Mouse (Mus musculus): Measurements from ENCODE around the gene March1. TPM values are rescaled to one million over a fixed set of nuclear protein-coding genes. Genes with fewer than 3 reads are reported as not detected.

The March1 gene
- polyA plus RNA-seq (2014; fragmentation: Nextera tagmentation; extraction: Ambion mirVana): 2.5 and 2.6 TPM in 2 replicates

GRCm38 (mm10) chr8:65617871-65618751 is at the start of gene March1:
Gene March1, plus strand, starts transcription at chr8:65617900.
- Histone ChIP-seq H3K27me3 (ENCODE audit: control insufficient read depth, insufficient read depth, low read length) (no peaks in the 10 kb centered on the region), H3K4me2 (ENCODE audit: low read depth) (peak within 1 kb of the TSS; percentile 46), H3K9me3 (ENCODE audit: control insufficient read depth, low read length) (no peaks in the 10 kb centered on the region), H3K4me3 (ENCODE audit: low read depth, low read length) (peak within 1 kb of the TSS; percentile 20), H3K4me1 (ENCODE audit: control insufficient read depth, insufficient read depth, low read length) (no peaks in the 10 kb centered on the region), H3K27ac (ENCODE audit: low read depth, low read length) (no peak within 1 kb of the TSS), H3K9ac (ENCODE audit: low read length) (0 out of 2 replicates have a peak within 1 kb of the TSS, but pooled peaks have one; percentile 23), H3K36me3 (ENCODE audit: control insufficient read depth, insufficient read depth, low read length) (no peaks in the 10 kb centered on the region)
- DNase-seq (ENCODE audit: low spot score) (peak; percentile 29), ATAC-seq (ENCODE audit: insufficient read depth, low FRiP score, low TSS enrichment) (peak; percentile 62)
- under 1% methylated on average over 23 of the region's 23 CpGs for WGBS

- Histone ChIP-seq H3K9ac (ENCODE audit: low read length) (no peak overlapping the region), H3K9me3 (ENCODE audit: control insufficient read depth, low read length) (no peaks in the 10 kb centered on the region), H3K4me3 (ENCODE audit: low read depth, low read length) (no peak overlapping the region), H3K4me1 (ENCODE audit: control insufficient read depth, insufficient read depth, low read length) (no peaks in the 10 kb centered on the region), H3K27ac (ENCODE audit: low read depth, low read length) (no peak overlapping the region), H3K36me3 (ENCODE audit: control insufficient read depth, insufficient read depth, low read length) (no peaks in the 10 kb centered on the region), H3K27me3 (ENCODE audit: control insufficient read depth, insufficient read depth, low read length) (no peaks in the 10 kb centered on the region), H3K4me2 (ENCODE audit: low read depth) (no peak overlapping the region)
- 78% methylated on average over 1 of the region's 1 CpGs for WGBS
- no peak for ATAC-seq (ENCODE audit: insufficient read depth, low FRiP score, low TSS enrichment)
- DNase-seq (ENCODE audit: low spot score): no peak
Observed at GRCm38 (mm10) chr8:65586909-65587308, 30.8 kb upstream of the March1 start.

- DNase-seq (ENCODE audit: low spot score): peak; percentile 29
- no peak for ATAC-seq (ENCODE audit: insufficient read depth, low FRiP score, low TSS enrichment)
Observed at GRCm38 (mm10) chr8:65603241-65603640, 14.5 kb upstream of the March1 start.

GRCm38 (mm10) chr8:65609509-65609908 is 8.2 kb upstream of the March1 start:
- Histone ChIP-seq H3K27ac (ENCODE audit: low read depth, low read length) (no peak overlapping the region), H3K4me1 (ENCODE audit: control insufficient read depth, insufficient read depth, low read length) (no peaks in the 10 kb centered on the region), H3K4me3 (ENCODE audit: low read depth, low read length) (no peak overlapping the region), H3K9me3 (ENCODE audit: control insufficient read depth, low read length) (no peaks in the 10 kb centered on the region), H3K36me3 (ENCODE audit: control insufficient read depth, insufficient read depth, low read length) (no peaks in the 10 kb centered on the region), H3K4me2 (ENCODE audit: low read depth) (no peak overlapping the region), H3K9ac (ENCODE audit: low read length) (no peak overlapping the region), H3K27me3 (ENCODE audit: control insufficient read depth, insufficient read depth, low read length) (no peaks in the 10 kb centered on the region)
- DNase-seq (ENCODE audit: low spot score) (no peak), ATAC-seq (ENCODE audit: insufficient read depth, low FRiP score, low TSS enrichment) (no peak)
- WGBS: 63% methylated on average over 2 of the region's 2 CpGs

More at GRCm38 (mm10) chr8:65603241-65603640, 14.5 kb upstream of the March1 start:
- 53% methylated on average over 2 of the region's 2 CpGs for WGBS
- no peaks in the 10 kb centered on the region for H3K9me3 ChIP-seq (ENCODE audit: control insufficient read depth, low read length)
- H3K36me3 ChIP-seq (ENCODE audit: control insufficient read depth, insufficient read depth, low read length): no peaks in the 10 kb centered on the region
- H3K27ac ChIP-seq (ENCODE audit: low read depth, low read length): no peak overlapping the region
- no peaks in the 10 kb centered on the region for H3K27me3 ChIP-seq (ENCODE audit: control insufficient read depth, insufficient read depth, low read length)
- no peak overlapping the region for H3K4me2 ChIP-seq (ENCODE audit: low read depth)
- H3K4me1 ChIP-seq (ENCODE audit: control insufficient read depth, insufficient read depth, low read length): no peaks in the 10 kb centered on the region
- H3K9ac ChIP-seq (ENCODE audit: low read length): no peak overlapping the region
- H3K4me3 ChIP-seq (ENCODE audit: low read depth, low read length): no peak overlapping the region

GRCm38 (mm10) chr8:65618966-65619365 is 1.3 kb downstream of the March1 start:
- ATAC-seq (ENCODE audit: insufficient read depth, low FRiP score, low TSS enrichment): no peak
- Histone ChIP-seq H3K27ac (ENCODE audit: low read depth, low read length) (no peak overlapping the region), H3K36me3 (ENCODE audit: control insufficient read depth, insufficient read depth, low read length) (no peaks in the 10 kb centered on the region), H3K4me2 (ENCODE audit: low read depth) (no peak overlapping the region), H3K9me3 (ENCODE audit: control insufficient read depth, low read length) (no peaks in the 10 kb centered on the region), H3K4me3 (ENCODE audit: low read depth, low read length) (no peak overlapping the region), H3K9ac (ENCODE audit: low read length) (no peak overlapping the region), H3K27me3 (ENCODE audit: control insufficient read depth, insufficient read depth, low read length) (no peaks in the 10 kb centered on the region), H3K4me1 (ENCODE audit: control insufficient read depth, insufficient read depth, low read length) (no peaks in the 10 kb centered on the region)
- no peak for DNase-seq (ENCODE audit: low spot score)
- 39% methylated on average over 7 of the region's 7 CpGs for WGBS

- Histone ChIP-seq H3K9me3 (ENCODE audit: control insufficient read depth, low read length) (no peaks in the 10 kb centered on the region), H3K36me3 (ENCODE audit: control insufficient read depth, insufficient read depth, low read length) (no peaks in the 10 kb centered on the region), H3K4me3 (ENCODE audit: low read depth, low read length) (no peak overlapping the region), H3K27ac (ENCODE audit: low read depth, low read length) (no peak overlapping the region), H3K4me1 (ENCODE audit: control insufficient read depth, insufficient read depth, low read length) (no peaks in the 10 kb centered on the region), H3K27me3 (ENCODE audit: control insufficient read depth, insufficient read depth, low read length) (no peaks in the 10 kb centered on the region), H3K4me2 (ENCODE audit: low read depth) (no peak overlapping the region), H3K9ac (ENCODE audit: low read length) (no peak overlapping the region)
- DNase-seq (ENCODE audit: low spot score) (no peak), ATAC-seq (ENCODE audit: insufficient read depth, low FRiP score, low TSS enrichment) (no peak)
Observed at GRCm38 (mm10) chr8:65644931-65645330, 27.2 kb downstream of the March1 start.

- no peak overlapping the region for H3K4me2 ChIP-seq (ENCODE audit: low read depth)
- H3K36me3 ChIP-seq (ENCODE audit: control insufficient read depth, insufficient read depth, low read length): no peaks in the 10 kb centered on the region
- no peaks in the 10 kb centered on the region for H3K9me3 ChIP-seq (ENCODE audit: control insufficient read depth, low read length)
- ATAC-seq (ENCODE audit: insufficient read depth, low FRiP score, low TSS enrichment): no peak
- H3K4me3 ChIP-seq (ENCODE audit: low read depth, low read length): no peak overlapping the region
- no peak for DNase-seq (ENCODE audit: low spot score)
- no peak overlapping the region for H3K9ac ChIP-seq (ENCODE audit: low read length)
- no peaks in the 10 kb centered on the region for H3K27me3 ChIP-seq (ENCODE audit: control insufficient read depth, insufficient read depth, low read length)
- H3K4me1 ChIP-seq (ENCODE audit: control insufficient read depth, insufficient read depth, low read length): no peaks in the 10 kb centered on the region
- H3K27ac ChIP-seq (ENCODE audit: low read depth, low read length): no peak overlapping the region
- WGBS: 86% methylated on average over 1 of the region's 1 CpGs
Observed at GRCm38 (mm10) chr8:65645502-65645901, 27.8 kb downstream of the March1 start.

GRCm38 (mm10) chr8:65645945-65646344 is 28.2 kb downstream of the March1 start:
- Histone ChIP-seq H3K27me3 (ENCODE audit: control insufficient read depth, insufficient read depth, low read length) (no peaks in the 10 kb centered on the region), H3K27ac (ENCODE audit: low read depth, low read length) (no peak overlapping the region), H3K4me1 (ENCODE audit: control insufficient read depth, insufficient read depth, low read length) (no peaks in the 10 kb centered on the region), H3K9ac (ENCODE audit: low read length) (no peak overlapping the region), H3K36me3 (ENCODE audit: control insufficient read depth, insufficient read depth, low read length) (no peaks in the 10 kb centered on the region), H3K4me2 (ENCODE audit: low read depth) (no peak overlapping the region), H3K4me3 (ENCODE audit: low read depth, low read length) (no peak overlapping the region), H3K9me3 (ENCODE audit: control insufficient read depth, low read length) (no peaks in the 10 kb centered on the region)
- ATAC-seq (ENCODE audit: insufficient read depth, low FRiP score, low TSS enrichment): no peak
- 96% methylated on average over 1 of the region's 1 CpGs for WGBS
- no peak for DNase-seq (ENCODE audit: low spot score)

- H3K9ac ChIP-seq (ENCODE audit: low read length): no peak overlapping the region
- H3K27me3 ChIP-seq (ENCODE audit: control insufficient read depth, insufficient read depth, low read length): no peaks in the 10 kb centered on the region
- DNase-seq (ENCODE audit: low spot score): no peak
- no peaks in the 10 kb centered on the region for H3K9me3 ChIP-seq (ENCODE audit: control insufficient read depth, low read length)
- no peaks in the 10 kb centered on the region for H3K4me1 ChIP-seq (ENCODE audit: control insufficient read depth, insufficient read depth, low read length)
- H3K36me3 ChIP-seq (ENCODE audit: control insufficient read depth, insufficient read depth, low read length): no peaks in the 10 kb centered on the region
- no peak for ATAC-seq (ENCODE audit: insufficient read depth, low FRiP score, low TSS enrichment)
- no peak overlapping the region for H3K4me2 ChIP-seq (ENCODE audit: low read depth)
- no peak overlapping the region for H3K4me3 ChIP-seq (ENCODE audit: low read depth, low read length)
- H3K27ac ChIP-seq (ENCODE audit: low read depth, low read length): no peak overlapping the region
- WGBS: 68% methylated on average over 6 of the region's 6 CpGs
Observed at GRCm38 (mm10) chr8:65655924-65656323, 38.2 kb downstream of the March1 start.

Data from neural tube, embryonic 11.5 days (tissue).